Mouse (Mus musculus) hindbrain, embryonic 16.5 days (tissue): ENCODE data around the gene Acacb. TPM values are rescaled to one million over a fixed set of nuclear protein-coding genes. Genes with fewer than 3 reads are reported as not detected.
A peak's percentile ranks its signal among the peaks of the same experiment; 100 is the strongest.

Experiments
- ATAC-seq: fragments of 200-750 bp; cut with Nextera tagmentation; 2 replicates; pipeline ENCODE4 v1.8.0; 2017; ENCODE audit warnings: moderate TSS enrichment, moderate library complexity
- H3K27ac ChIP-seq: fragments of 300-500 bp; sonication (generic); 2 replicates; pipeline ENCODE4 v1.5.1; 2014; ENCODE audit warnings: low read depth, mild to moderate bottlenecking, control low read depth, low read length, moderate library complexity
- H3K27me3 ChIP-seq: fragments of 300-500 bp; sonication (generic); replicated peaks from 2 replicates; pipeline ENCODE4 v1.6.1; 2014; ENCODE audit warnings: low read length; ENCODE audit not compliant: control insufficient read depth, insufficient read depth
- H3K36me3 ChIP-seq: fragments of 300-500 bp; sonication (generic); 2 replicates; pipeline ENCODE4 v1.6.1; 2014; ENCODE audit warnings: mild to moderate bottlenecking, low read length, moderate library complexity, mixed read lengths; ENCODE audit not compliant: control insufficient read depth, insufficient read depth
- H3K4me1 ChIP-seq: fragments of 300-500 bp; sonication (generic); 2 replicates; pipeline ENCODE4 v1.6.1; 2014; ENCODE audit warnings: low read depth, low read length; ENCODE audit not compliant: control insufficient read depth, insufficient read depth
- H3K4me2 ChIP-seq: fragments of 300-500 bp; sonication (generic); 2 replicates; pipeline ENCODE4 v1.6.1; 2014; ENCODE audit warnings: mild to moderate bottlenecking, low read length, control low read depth, moderate library complexity
- H3K4me3 ChIP-seq: fragments of 300-500 bp; sonication (generic); 2 replicates; pipeline ENCODE4 v1.5.1; 2014; ENCODE audit warnings: mild to moderate bottlenecking, low read length, control low read depth, moderate library complexity
- H3K9ac ChIP-seq: fragments of 300-500 bp; sonication (generic); 2 replicates; pipeline ENCODE4 v1.6.1; 2014; ENCODE audit warnings: low read depth, mild to moderate bottlenecking, control low read depth, low read length, moderate library complexity
- H3K9me3 ChIP-seq: fragments of 300-500 bp; sonication (generic); 2 replicates; pipeline ENCODE4 v1.6.1; 2014; ENCODE audit warnings: mild to moderate bottlenecking, low read length, moderate library complexity; ENCODE audit not compliant: control insufficient read depth
- WGBS: fragments of 180-500 bp; shearing (Covaris S2); extraction: QIAGEN DNeasy Blood & Tissue Kit; methylation state at CpG from one replicate; pipeline ENCODE4 v1.1.7; 2014; 5-methylcytosine and 5-hydroxymethylcytosine counted together
- polyA plus RNA-seq: library from polyadenylated mRNA; unstranded; fragments of >200 nt; fragmentation: Nextera tagmentation; extraction: Ambion mirVana; gene quantifications from 2 replicates; pipeline ENCODE4 v1.2.1, GENCODE M21; 2015

Gene Acacb
- polyA plus RNA-seq = 5.4 and 5.5 TPM in 2 replicates

- Histone ChIP-seq H3K36me3 (no peaks in the 10 kb centered on the region), H3K27me3 (no peaks in the 10 kb centered on the region), H3K4me2 (no peak within 1 kb of the TSS), H3K4me1 (no peaks in the 10 kb centered on the region), H3K27ac (no peak within 1 kb of the TSS), H3K4me3 (no peak within 1 kb of the TSS), H3K9ac (no peak within 1 kb of the TSS), H3K9me3 (no peaks in the 10 kb centered on the region)
- ATAC-seq = no peak
- WGBS = 49% methylated on average over 19 of the region's 19 CpGs
Observed at GRCm38 (mm10) chr5:114146028-114146888, at the start of gene Acacb. Acacb (plus strand) TSS chr5:114146535.

DNA sequence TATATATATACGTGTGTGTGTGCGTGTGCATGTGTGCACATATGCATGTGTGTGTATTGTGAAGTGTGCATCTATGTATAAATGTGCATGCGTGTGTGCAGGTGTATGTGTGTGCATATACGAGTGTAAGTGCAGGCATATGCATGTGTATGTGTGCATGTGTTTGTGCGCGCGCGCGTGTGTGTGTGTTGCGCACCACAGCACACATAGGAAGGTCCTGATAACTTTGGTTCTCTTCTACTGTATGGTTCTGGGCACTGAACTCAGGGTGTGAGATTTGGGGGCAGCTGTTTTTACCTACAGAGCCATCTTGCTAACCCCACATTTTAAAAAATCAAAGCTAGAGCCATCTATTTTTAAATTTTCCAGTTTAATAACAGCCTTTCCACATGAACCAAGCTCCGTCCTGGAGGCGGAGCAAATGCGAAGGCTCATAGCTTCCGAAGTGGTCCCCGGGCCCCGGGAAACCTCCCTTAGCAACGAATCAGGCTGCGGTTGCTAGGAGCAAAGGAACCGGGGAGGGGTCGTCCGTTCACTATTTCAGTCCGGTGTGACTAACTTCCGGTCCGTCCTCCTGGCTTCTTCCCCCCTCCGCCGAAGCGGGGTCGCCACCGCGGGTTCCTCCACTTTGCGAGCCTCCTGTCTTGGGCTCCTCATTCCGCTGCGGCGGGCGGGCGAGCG lies 46.5 kb upstream of the Acacb start:
- peak; percentile 94 for ATAC-seq
- Histone ChIP-seq H3K4me3 (peak overlapping the region; percentile 93), H3K4me2 (peak overlapping the region; percentile 98), H3K27ac (peak overlapping the region; percentile 84), H3K36me3 (peaks cover 8% of the 10 kb centered on the region; the same call in 1 of the 2 replicates), H3K27me3 (no peaks in the 10 kb centered on the region), H3K4me1 (peaks cover 15% of the 10 kb centered on the region), H3K9ac (peak overlapping the region; percentile 98), H3K9me3 (no peaks in the 10 kb centered on the region)
- WGBS = 8% methylated on average over 33 of the region's 37 CpGs

DNA sequence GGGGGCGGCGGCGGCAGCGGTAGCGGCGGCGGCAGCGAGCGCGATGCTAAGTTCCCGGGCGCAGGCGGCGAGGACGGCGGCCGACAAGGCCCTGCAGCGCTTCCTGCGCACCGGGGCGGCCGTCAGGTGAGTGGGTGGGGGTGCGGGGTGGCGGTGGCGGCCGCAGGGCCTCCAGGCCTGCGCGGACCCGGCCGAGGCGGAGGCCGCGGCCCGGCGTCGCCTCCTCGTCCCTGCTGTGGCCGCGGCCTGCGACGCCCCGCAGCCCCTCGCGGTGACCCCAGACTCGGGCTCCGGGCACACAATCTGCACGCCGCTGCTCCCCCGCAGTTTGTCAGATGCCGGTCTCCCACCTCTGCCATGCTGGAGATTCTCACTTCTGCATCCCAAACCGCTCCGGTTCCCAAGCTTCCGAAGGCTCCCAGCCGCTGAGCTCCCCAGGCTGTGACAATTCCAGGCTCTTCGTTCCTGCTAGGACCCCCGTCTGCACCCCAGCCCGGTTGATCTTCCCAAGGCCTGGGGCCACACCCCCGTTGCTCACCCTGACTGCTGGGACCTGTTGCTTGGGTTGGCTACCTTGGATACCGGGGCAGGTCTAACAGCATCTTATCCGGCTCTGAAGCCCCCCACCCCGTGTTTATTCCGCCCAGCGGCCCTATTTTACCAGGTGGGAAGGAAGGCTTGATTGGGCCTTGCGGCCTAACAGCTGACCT lies 45.8 kb upstream of the Acacb start:
- peaks cover 15% of the 10 kb centered on the region for H3K4me1 ChIP-seq
- ATAC-seq = peak; percentile 64
- no peaks in the 10 kb centered on the region for H3K27me3 ChIP-seq
- H3K9ac ChIP-seq = peak overlapping the region; percentile 98
- WGBS = 3% methylated on average over 56 of the region's 64 CpGs
- no peaks in the 10 kb centered on the region for H3K9me3 ChIP-seq
- peak overlapping the region; percentile 93 for H3K4me3 ChIP-seq
- H3K27ac ChIP-seq = peak overlapping the region; percentile 80
- H3K4me2 ChIP-seq = peak overlapping the region; percentile 98
- peaks cover 8% of the 10 kb centered on the region; the same call in 1 of the 2 replicates for H3K36me3 ChIP-seq

- Histone ChIP-seq H3K9ac (no peak overlapping the region), H3K4me1 (peaks cover 15% of the 10 kb centered on the region), H3K9me3 (no peaks in the 10 kb centered on the region), H3K4me2 (no peak overlapping the region), H3K27me3 (no peaks in the 10 kb centered on the region), H3K27ac (no peak overlapping the region), H3K4me3 (no peak overlapping the region), H3K36me3 (peaks cover 19% of the 10 kb centered on the region)
- no peak for ATAC-seq
- 77% methylated on average over 4 of the region's 4 CpGs for WGBS
Observed at GRCm38 (mm10) chr5:114101873-114102272, 44.5 kb upstream of the Acacb start.

GRCm38 (mm10) chr5:114102807-114103206 lies 43.5 kb upstream of the Acacb start:
- H3K36me3 ChIP-seq = peaks cover 24% of the 10 kb centered on the region
- no peak overlapping the region for H3K4me2 ChIP-seq
- H3K9me3 ChIP-seq = no peaks in the 10 kb centered on the region
- no peak overlapping the region for H3K9ac ChIP-seq
- 80% methylated on average over 1 of the region's 1 CpGs for WGBS
- no peak for ATAC-seq
- H3K27me3 ChIP-seq = no peaks in the 10 kb centered on the region
- H3K4me1 ChIP-seq = peaks cover 15% of the 10 kb centered on the region
- H3K4me3 ChIP-seq = no peak overlapping the region
- no peak overlapping the region for H3K27ac ChIP-seq

DNA sequence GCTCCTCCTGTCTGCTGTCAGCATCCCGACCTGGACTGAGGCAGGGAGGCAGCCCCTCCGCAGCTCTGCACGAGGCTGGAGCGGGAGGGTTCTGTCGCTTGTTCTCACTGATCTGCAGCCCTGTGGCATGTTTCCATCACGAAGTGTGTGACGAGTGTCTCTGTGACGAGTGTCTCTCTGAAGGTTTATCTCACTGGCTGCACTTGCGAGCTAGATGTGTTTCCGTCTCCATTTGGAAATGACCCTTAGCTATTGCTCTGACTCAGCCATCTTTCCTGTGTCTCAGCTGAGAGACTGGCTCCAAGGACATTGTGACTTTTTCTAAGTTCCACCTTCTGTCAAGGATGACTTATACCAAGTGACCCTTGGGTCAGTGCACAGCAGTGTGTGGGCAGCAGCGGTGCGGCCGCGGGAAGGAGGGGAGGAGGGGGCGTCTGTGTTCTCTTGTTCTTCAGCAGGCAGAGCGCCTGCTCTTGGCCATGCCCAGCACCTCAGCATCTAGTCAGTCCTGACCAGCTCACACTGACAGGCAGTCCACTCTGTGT lies 39.9 kb upstream of the Acacb start:
- peaks cover 56% of the 10 kb centered on the region for H3K36me3 ChIP-seq
- ATAC-seq = no peak
- H3K4me2 ChIP-seq = no peak overlapping the region
- no peaks in the 10 kb centered on the region for H3K27me3 ChIP-seq
- H3K9ac ChIP-seq = no peak overlapping the region
- no peak overlapping the region for H3K27ac ChIP-seq
- H3K9me3 ChIP-seq = no peaks in the 10 kb centered on the region; the same call in 1 of the 2 replicates
- 76% methylated on average over 16 of the region's 16 CpGs for WGBS
- peaks cover 2% of the 10 kb centered on the region; the same call in 1 of the 2 replicates for H3K4me1 ChIP-seq
- no peak overlapping the region for H3K4me3 ChIP-seq

DNA sequence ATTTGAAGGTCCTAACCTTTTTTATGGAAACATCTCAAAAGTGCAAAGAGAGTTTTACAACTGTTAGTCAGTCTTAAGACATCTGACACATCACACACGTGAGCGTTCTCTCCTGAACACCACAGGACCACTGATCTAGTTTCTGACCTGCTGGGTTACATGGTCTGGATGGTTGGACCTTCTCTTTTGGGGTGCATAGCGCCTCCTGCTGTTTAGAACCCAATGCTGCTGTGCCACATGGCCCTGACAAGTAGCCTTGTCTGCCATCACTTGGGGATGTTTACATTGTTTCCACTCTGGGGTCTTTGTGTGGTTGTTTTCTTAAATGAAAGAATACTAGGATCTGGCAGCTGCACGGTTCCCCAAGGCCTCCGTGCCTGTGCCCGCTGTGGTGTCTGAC lies 33.0 kb upstream of the Acacb start:
- Histone ChIP-seq H3K4me2 (no peak overlapping the region), H3K27me3 (no peaks in the 10 kb centered on the region), H3K4me1 (no peaks in the 10 kb centered on the region), H3K36me3 (peaks cover 45% of the 10 kb centered on the region), H3K27ac (no peak overlapping the region), H3K4me3 (no peak overlapping the region), H3K9ac (no peak overlapping the region), H3K9me3 (no peaks in the 10 kb centered on the region; the same call in 1 of the 2 replicates)
- no peak for ATAC-seq
- WGBS = 85% methylated on average over 6 of the region's 6 CpGs

GRCm38 (mm10) chr5:114115030-114115429 lies 31.3 kb upstream of the Acacb start:
- 87% methylated on average over 5 of the region's 5 CpGs for WGBS
- no peak overlapping the region for H3K27ac ChIP-seq
- no peaks in the 10 kb centered on the region for H3K4me1 ChIP-seq
- no peak overlapping the region for H3K9ac ChIP-seq
- H3K36me3 ChIP-seq = peaks cover 30% of the 10 kb centered on the region
- H3K9me3 ChIP-seq = no peaks in the 10 kb centered on the region
- no peak overlapping the region for H3K4me3 ChIP-seq
- no peak overlapping the region for H3K4me2 ChIP-seq
- no peaks in the 10 kb centered on the region for H3K27me3 ChIP-seq
- no peak for ATAC-seq
